Mouse (Mus musculus) E14TG2a.4 (cell line): ENCODE measurements around the gene Meaf6.

Source experiments
- H3K27me3 ChIP-seq: 2 replicates; pipeline ENCODE4 v1.6.1; 2014; ENCODE audit warnings: low read length, control low read depth; ENCODE audit not compliant: insufficient read depth
- H3K36me3 ChIP-seq: 2 replicates; pipeline ENCODE4 v1.6.1; 2014; ENCODE audit warnings: low read length, control low read depth; ENCODE audit not compliant: insufficient read depth
- H3K4me1 ChIP-seq: replicated peaks from 2 replicates; pipeline ENCODE4 v1.6.1; 2014; ENCODE audit warnings: low read depth, low read length, control low read depth
- H3K4me3 ChIP-seq: replicated peaks from 2 replicates; pipeline ENCODE4 v1.5.1; 2014; ENCODE audit warnings: mild to moderate bottlenecking, low read length
- H3K9me3 ChIP-seq: 2 replicates; pipeline ENCODE4 v1.6.1; 2014; ENCODE audit warnings: low read length, control low read depth
- CTCF ChIP-seq: conservative IDR thresholded peaks from 2 replicates; pipeline ENCODE4 v1.5.1; 2014; ENCODE audit warnings: low read length
- NANOG ChIP-seq: IDR thresholded peaks from 2 replicates; pipeline ENCODE4 v1.6.1; 2014; ENCODE audit warnings: borderline replicate concordance, low read length, mixed read lengths
- POU5F1 ChIP-seq: IDR thresholded peaks from 2 replicates; pipeline ENCODE4 v1.6.1; 2014; ENCODE audit warnings: low read length, borderline replicate concordance

Gene Meaf6

DNA sequence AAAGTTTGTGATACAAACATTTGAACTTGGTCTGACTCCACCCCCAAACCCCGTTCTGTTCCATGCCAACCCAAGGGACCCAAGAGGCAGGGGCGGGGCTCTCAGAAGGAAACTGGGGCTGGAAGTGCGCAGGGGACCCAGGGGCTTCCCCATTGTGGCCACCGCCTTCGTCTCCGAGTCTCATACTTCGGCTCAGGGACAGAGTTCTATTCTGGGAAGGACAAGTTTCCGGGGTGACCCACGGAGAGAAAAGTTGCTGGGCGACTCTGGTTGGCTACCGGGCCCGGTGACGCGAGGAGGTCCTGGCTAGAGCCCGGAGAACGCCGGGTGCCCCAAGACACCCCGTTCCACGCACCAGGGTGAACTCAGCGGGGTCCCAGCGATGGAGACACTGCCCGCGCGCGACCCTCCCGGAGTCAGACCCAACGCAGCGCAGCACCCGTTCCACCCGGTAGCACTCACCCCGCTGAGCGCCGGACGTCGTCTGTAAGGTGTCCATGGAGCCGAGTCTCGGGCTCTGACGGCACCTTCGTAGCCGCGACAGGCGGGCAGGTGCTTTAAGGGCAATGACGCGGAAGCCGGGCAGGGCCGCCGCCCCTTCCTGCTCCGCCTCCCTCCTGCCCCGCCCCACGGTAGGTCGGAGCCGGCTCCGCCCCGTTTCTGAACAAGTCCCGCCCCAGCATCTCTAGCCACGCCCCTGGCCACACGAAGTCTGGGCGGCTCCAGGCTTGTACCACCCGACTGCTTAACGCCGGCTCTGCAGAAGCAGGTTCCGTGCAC, 42.6 kb downstream of the Meaf6 start, which contains the start of gene Zc3h12a:
Zc3h12a (minus strand) TSS at position 536 of the 780 bp plus-strand sequence.
- peaks cover 41% of the 10 kb centered on the region for H3K36me3 ChIP-seq
- TF ChIP-seq CTCF (no peak), NANOG (no peak), POU5F1 (no peak)
- H3K27me3 ChIP-seq, result peaks cover 18% of the 10 kb centered on the region
- peak within 1 kb of the TSS; percentile 91 for H3K4me3 ChIP-seq
- no peaks in the 10 kb centered on the region for H3K9me3 ChIP-seq
- peaks cover 91% of the 10 kb centered on the region for H3K4me1 ChIP-seq

GRCm38 (mm10) chr4:125131493-125131892, 46.6 kb downstream of the Meaf6 start:
- peaks cover 90% of the 10 kb centered on the region for H3K4me1 ChIP-seq
- no peaks in the 10 kb centered on the region for H3K9me3 ChIP-seq
- peaks cover 17% of the 10 kb centered on the region for H3K27me3 ChIP-seq
- H3K36me3 ChIP-seq, result peaks cover 5% of the 10 kb centered on the region
- no peak overlapping the region for H3K4me3 ChIP-seq
- TF ChIP-seq NANOG, result no peak
- TF ChIP-seq POU5F1, result no peak
- no peak for TF ChIP-seq CTCF

- H3K4me3 ChIP-seq, result no peak overlapping the region
- H3K27me3 ChIP-seq, result peaks cover 9% of the 10 kb centered on the region
- no peaks in the 10 kb centered on the region for H3K9me3 ChIP-seq
- no peaks in the 10 kb centered on the region for H3K36me3 ChIP-seq
- no peak for TF ChIP-seq NANOG
- TF ChIP-seq CTCF, result peak; percentile 95
- TF ChIP-seq POU5F1, result no peak
- H3K4me1 ChIP-seq, result peaks cover 90% of the 10 kb centered on the region
Observed at GRCm38 (mm10) chr4:125132394-125132793, 47.5 kb downstream of the Meaf6 start.

DNA sequence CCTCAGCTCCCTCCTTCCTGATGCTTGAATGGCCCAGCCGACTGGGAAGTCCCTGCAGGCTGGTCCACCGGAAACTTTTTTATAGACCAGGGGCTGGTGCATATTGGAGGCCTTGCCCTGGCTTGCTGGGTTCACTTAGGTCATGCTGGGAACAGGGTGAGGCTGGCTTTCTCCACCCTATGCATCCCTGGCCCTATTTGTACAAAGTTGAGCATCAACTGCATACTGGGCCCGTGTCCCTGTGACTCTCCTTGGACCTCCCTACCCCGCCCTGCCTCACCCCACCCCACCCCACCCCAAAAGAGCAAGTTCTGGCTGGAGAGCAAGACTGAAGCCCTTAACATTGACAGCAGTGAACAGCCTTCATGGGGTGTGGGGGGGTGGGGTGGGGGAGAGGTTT, 49.3 kb downstream of the Meaf6 start:
- H3K4me3 ChIP-seq, result no peak overlapping the region
- H3K4me1 ChIP-seq, result peaks cover 90% of the 10 kb centered on the region
- TF ChIP-seq POU5F1 (no peak), CTCF (no peak), NANOG (no peak)
- no peaks in the 10 kb centered on the region for H3K36me3 ChIP-seq
- no peaks in the 10 kb centered on the region for H3K27me3 ChIP-seq
- no peaks in the 10 kb centered on the region for H3K9me3 ChIP-seq

DNA sequence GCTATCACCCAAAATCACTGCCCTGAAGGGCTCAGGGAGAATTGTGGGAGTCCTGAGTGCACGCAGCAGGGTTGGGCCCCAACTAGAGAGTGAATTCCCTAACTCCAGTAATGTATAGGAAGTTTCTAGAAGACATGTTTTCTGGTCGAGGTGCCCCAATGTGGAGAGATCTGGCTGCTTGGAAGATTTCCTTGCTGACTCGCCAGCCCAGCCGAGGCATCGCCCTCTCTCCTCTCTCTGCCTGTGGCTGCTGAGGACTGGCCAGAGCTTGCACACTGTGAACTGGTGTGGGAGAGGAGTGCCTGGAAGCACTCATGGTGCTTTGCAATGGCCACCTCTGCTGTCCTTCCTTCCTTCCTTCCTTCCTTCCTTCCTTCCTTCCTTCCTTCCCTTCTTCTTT, 49.7 kb downstream of the Meaf6 start:
- TF ChIP-seq POU5F1, result no peak
- no peak for TF ChIP-seq CTCF
- TF ChIP-seq NANOG, result no peak
- no peaks in the 10 kb centered on the region for H3K36me3 ChIP-seq
- 0 out of 2 replicates have a peak overlapping the region, but pooled peaks have one; percentile 26 for H3K4me3 ChIP-seq

DNA sequence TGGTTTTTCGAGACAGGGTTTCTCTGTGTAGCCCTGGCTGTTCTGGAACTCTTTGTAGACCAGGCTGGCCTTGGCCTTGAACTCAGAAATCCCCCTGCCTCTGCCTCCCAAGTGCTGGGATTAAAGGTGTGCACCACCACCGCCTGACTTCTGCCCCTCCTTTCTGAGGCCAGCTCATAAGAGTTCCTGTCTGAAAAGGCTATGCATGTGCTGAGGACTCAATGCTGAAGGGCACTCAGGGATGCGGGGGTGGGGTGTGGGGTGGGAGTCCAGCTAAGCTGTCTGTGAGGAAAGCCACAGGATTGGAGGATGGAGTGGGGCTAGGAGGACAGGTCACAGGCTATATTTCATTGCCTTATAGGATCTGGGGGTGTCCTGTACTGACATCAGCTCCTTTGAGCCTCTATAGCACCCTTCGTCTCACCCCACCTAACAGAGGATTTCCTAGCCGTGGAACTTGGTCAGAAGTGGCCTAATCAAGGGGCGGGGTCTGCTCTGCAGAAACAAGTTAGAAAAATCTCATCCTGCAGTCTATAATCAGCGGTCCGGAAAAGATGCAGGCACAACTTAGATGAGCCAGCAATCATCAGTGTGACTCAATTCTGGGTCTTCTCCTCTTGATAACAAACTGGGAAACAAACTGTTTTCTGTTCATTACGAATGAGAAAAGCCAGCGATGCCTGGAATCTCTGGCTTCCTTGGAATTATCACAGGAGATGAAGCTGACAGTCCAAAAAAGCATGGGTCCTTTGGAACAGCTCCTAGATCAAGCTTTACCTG, 50.3 kb downstream of the Meaf6 start:
- Histone ChIP-seq H3K9me3 (no peaks in the 10 kb centered on the region), H3K27me3 (no peaks in the 10 kb centered on the region), H3K4me3 (no peak overlapping the region), H3K36me3 (no peaks in the 10 kb centered on the region), H3K4me1 (peaks cover 82% of the 10 kb centered on the region)
- TF ChIP-seq NANOG, result no peak
- no peak for TF ChIP-seq CTCF
- TF ChIP-seq POU5F1, result no peak

More for the DNA sequence above, 49.7 kb downstream of the Meaf6 start:
- no peaks in the 10 kb centered on the region for H3K27me3 ChIP-seq
- H3K4me1 ChIP-seq, result peaks cover 88% of the 10 kb centered on the region
- no peaks in the 10 kb centered on the region for H3K9me3 ChIP-seq

DNA sequence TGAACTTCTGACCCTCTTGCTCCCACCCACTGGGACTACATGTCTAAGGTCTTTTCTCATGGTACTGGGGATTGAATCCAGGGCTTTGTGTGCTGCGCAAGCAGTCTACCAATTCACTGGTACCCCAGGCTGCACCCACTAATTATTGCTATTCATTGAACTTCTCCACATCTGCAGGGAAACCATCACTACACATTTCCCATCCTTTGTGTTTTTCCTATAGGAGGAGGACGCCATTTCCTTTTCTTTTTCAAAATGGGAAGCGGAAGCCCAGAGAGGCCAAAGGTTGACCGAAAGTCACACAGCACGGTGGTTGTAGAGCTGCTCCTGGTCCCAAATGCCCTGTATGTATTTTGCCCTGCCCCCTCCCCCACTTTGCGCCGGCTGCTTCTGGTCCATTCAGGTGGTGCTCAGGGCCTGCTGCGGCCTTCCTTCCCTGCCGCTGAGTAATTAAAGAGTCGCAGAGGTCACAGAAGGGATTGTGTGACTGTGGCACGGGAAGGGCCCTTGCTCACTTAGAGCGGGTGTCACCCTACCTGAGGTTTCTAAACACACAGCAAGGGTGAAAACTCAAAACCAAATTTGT, 51.5 kb downstream of the Meaf6 start:
- Histone ChIP-seq H3K27me3 (no peaks in the 10 kb centered on the region), H3K4me1 (peaks cover 76% of the 10 kb centered on the region), H3K9me3 (no peaks in the 10 kb centered on the region), H3K36me3 (no peaks in the 10 kb centered on the region), H3K4me3 (no peak overlapping the region)
- TF ChIP-seq POU5F1, result no peak
- TF ChIP-seq NANOG, result peak; percentile 98

DNA sequence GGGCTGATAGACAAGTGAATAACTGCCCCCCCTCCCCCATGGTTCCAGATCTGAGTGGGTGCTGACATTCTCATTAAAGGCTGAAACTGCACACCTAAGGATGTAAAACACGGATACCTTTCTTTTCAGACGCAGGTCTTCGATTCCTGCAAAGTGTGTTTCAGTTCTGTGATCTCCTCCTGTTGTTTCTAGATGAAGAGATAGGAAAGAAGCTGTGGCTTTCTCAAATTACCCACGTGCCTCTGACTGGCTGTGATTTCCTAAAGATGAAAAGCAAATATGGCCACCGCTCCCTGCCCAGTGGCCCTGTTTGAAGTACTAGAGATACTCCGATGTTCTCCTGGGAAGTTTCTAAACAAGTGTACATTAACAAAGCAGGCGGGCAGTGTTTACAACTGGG, 53.4 kb downstream of the Meaf6 start:
- Histone ChIP-seq H3K9me3 (no peaks in the 10 kb centered on the region), H3K4me3 (no peak overlapping the region), H3K4me1 (peaks cover 69% of the 10 kb centered on the region), H3K27me3 (peaks cover 4% of the 10 kb centered on the region; the same call in 1 of the 2 replicates), H3K36me3 (no peaks in the 10 kb centered on the region)
- TF ChIP-seq NANOG (no peak), CTCF (no peak), POU5F1 (no peak)
